Mouse (Mus musculus): ENCODE data around the gene Vmn1r196. TPM values are rescaled to one million over a fixed set of nuclear protein-coding genes. Genes with fewer than 3 reads are reported as not detected.
"Not testable (repeated sequence)": the region's sequence is repeated elsewhere in the genome, so short reads cannot be mapped to it uniquely, and the experiment has no call there.

The Vmn1r196 gene
- polyA plus RNA-seq (2012; rRNA removed) = not detected in 2 replicates

DNA sequence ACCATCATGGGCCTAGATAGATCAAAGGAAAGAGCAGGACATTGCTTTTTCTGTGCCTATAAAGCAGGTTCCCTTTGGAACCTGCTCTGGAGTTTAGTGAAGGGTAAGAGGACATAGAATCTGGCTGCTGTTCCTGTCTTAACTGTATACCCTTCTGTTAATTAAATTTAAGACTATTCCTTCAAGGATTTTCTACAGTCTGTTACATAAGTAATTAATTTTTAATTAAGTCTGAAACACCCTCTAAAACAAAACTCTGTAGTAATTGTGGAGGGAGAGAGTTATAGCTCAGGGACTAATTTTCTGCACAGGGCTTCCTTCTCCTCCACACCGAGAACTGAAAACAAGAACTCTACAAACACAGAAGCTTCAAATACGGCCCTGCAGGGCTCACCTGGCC is at the start of gene Vmn1r196:
Vmn1r196 (plus strand) TSS at position 301 of the 400 bp plus-strand sequence.
- Histone ChIP-seq H3K36me3 (ENCODE audit: control insufficient read depth, insufficient read depth, low read length) (no peaks in the 10 kb centered on the region), H3K4me3 (ENCODE audit: extremely low read depth, insufficient read depth, insufficient read length) (no peak within 1 kb of the TSS), H3K4me1 (ENCODE audit: control insufficient read depth, insufficient read depth, insufficient read length) (no peaks in the 10 kb centered on the region), H3K27me3 (ENCODE audit: control insufficient read depth, insufficient read depth, low read length) (no peaks in the 10 kb centered on the region), H3K27ac (ENCODE audit: insufficient read depth, low read length) (no peak within 1 kb of the TSS)
- no peak for DNase-seq (ENCODE audit: low read depth in 1 of 2, low spot score in 2 of 2)
- WGBS = 73% methylated on average over 2 of the region's 2 CpGs
- TF ChIP-seq CTCF (IDR thresholded peaks at IDR 0.05; ENCODE audit: extremely low read depth, insufficient read depth, insufficient read length, insufficient replicate concordance) (no peak), POLR2A (IDR thresholded peaks at IDR 0.05; ENCODE audit: low read depth, low read length) (no peak)

DNA sequence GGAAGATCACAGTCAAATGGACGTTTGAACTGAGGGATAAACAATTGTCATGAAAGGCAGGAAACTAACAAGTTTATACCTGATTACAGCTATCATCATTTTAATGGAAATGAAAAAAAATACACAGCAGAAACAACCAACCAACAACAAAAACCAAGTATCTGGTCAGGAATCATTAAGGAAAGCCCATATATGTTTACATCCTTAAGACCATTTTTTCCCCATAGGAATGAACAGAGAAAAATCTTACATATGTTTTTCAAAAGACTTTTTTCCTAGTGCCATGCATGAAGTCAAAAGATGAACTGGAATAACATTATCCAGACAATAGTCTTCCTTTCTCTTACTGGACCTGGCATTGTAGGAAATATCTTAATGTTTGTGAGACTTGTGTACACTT is 45.8 kb upstream of the Vmn1r196 start, which contains the start of gene Vmn1r194:
Vmn1r194 (plus strand) TSS at position 301 of the 400 bp plus-strand sequence.
- TF ChIP-seq POLR2A (IDR thresholded peaks at IDR 0.05; ENCODE audit: low read depth, low read length) = no peak
- no peak for TF ChIP-seq CTCF (IDR thresholded peaks at IDR 0.05; ENCODE audit: extremely low read depth, insufficient read depth, insufficient read length, insufficient replicate concordance)
- Histone ChIP-seq H3K27me3 (ENCODE audit: control insufficient read depth, insufficient read depth, low read length) (no peaks in the 10 kb centered on the region), H3K27ac (ENCODE audit: insufficient read depth, low read length) (no peak within 1 kb of the TSS), H3K4me3 (ENCODE audit: extremely low read depth, insufficient read depth, insufficient read length) (no peak within 1 kb of the TSS), H3K36me3 (ENCODE audit: control insufficient read depth, insufficient read depth, low read length) (no peaks in the 10 kb centered on the region), H3K4me1 (ENCODE audit: control insufficient read depth, insufficient read depth, insufficient read length) (no peaks in the 10 kb centered on the region)
- 46% methylated on average over 1 of the region's 1 CpGs for WGBS
- DNase-seq (ENCODE audit: low read depth in 1 of 2, low spot score in 2 of 2) = no peak

DNA sequence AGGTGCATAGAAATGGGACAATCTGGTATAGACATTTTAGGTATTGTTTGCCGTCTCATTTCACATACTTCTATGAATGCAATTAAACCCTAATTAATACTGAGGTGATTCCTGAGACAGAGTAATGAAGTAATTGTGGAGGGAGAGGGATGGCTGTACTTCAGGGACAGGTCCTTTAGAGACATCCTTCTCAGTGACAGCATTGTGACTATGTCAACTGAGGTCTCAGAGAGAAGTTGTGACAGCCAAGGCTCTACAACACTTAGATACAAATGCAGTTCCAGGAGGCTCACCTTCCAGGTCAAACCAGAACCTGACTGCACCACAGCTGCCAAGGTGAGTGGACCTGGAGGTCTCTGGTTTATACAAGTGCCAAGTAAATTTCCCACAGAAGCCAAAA is 19.5 kb upstream of the Vmn1r196 start, which contains the start of gene Vmn1r195:
Vmn1r195 (plus strand) TSS at position 301 of the 400 bp plus-strand sequence.
- not testable (repeated sequence) for DNase-seq (ENCODE audit: low read depth in 1 of 2, low spot score in 2 of 2); H3K4me1 ChIP-seq (ENCODE audit: control insufficient read depth, insufficient read depth, insufficient read length)
- WGBS = 90% methylated on average over 1 of the region's 1 CpGs

DNA sequence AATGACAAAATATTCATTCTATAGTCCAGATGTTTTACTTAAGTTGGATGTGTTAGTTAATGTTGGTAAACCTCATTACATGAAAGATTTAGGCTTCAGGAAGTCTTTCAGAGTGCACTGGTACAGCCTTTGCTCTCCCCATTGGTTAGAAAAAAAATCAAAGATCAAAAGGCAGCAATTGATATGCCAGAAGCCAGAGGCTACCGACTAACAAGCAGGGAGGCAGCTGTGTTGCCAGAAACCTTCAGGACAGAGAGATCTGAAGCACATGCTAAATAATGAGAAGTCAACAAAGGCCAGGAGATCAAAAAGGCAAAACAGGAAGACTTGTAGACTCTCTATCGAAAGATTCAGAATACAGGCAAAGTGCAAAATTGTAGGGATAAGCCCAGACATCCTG is 18.0 kb upstream of the Vmn1r196 start:
- H3K27me3 ChIP-seq (ENCODE audit: control insufficient read depth, insufficient read depth, low read length) = no peaks in the 10 kb centered on the region
- H3K36me3 ChIP-seq (ENCODE audit: control insufficient read depth, insufficient read depth, low read length) = no peaks in the 10 kb centered on the region
- 38% methylated on average over 2 of the region's 2 CpGs for WGBS
- TF ChIP-seq CTCF (IDR thresholded peaks at IDR 0.05; ENCODE audit: extremely low read depth, insufficient read depth, insufficient read length, insufficient replicate concordance) (no peak), POLR2A (IDR thresholded peaks at IDR 0.05; ENCODE audit: low read depth, low read length) (no peak)
- H3K27ac ChIP-seq (ENCODE audit: insufficient read depth, low read length) = no peak overlapping the region
- DNase-seq (ENCODE audit: low read depth in 1 of 2, low spot score in 2 of 2) = no peak
- H3K4me1 ChIP-seq (ENCODE audit: control insufficient read depth, insufficient read depth, insufficient read length) = no peaks in the 10 kb centered on the region
- no peak overlapping the region for H3K4me3 ChIP-seq (ENCODE audit: extremely low read depth, insufficient read depth, insufficient read length)

More for the DNA sequence above, 19.5 kb upstream of the Vmn1r196 start, which contains the start of gene Vmn1r195:
- H3K36me3 ChIP-seq (ENCODE audit: control insufficient read depth, insufficient read depth, low read length); H3K4me3 ChIP-seq (ENCODE audit: extremely low read depth, insufficient read depth, insufficient read length); H3K27me3 ChIP-seq (ENCODE audit: control insufficient read depth, insufficient read depth, low read length); H3K27ac ChIP-seq (ENCODE audit: insufficient read depth, low read length): not testable (repeated sequence)

DNA sequence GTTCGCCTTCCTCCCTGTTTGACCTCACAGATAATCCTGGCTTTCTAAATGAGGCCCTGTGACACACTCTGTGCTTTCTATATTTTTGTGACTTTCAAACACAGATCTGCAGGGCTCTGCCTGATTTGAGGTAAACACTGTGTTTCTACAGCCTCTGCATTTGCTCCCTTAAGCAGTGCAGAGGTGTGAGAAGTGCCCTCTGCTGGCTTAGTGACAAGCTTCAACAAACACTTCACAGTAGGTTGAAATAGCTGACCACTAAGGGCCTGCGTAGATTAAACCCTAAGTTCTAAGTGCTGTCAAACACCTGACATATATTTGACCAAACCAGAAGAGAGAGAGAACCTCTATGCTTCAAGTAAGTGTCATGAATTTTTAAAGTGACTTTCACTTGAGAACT is 5.1 kb upstream of the Vmn1r196 start:
- TF ChIP-seq POLR2A (IDR thresholded peaks at IDR 0.05; ENCODE audit: low read depth, low read length) (no peak), CTCF (IDR thresholded peaks at IDR 0.05; ENCODE audit: extremely low read depth, insufficient read depth, insufficient read length, insufficient replicate concordance) (no peak)
- DNase-seq (ENCODE audit: low read depth in 1 of 2, low spot score in 2 of 2) = no peak
- Histone ChIP-seq H3K27ac (ENCODE audit: insufficient read depth, low read length) (no peak overlapping the region), H3K27me3 (ENCODE audit: control insufficient read depth, insufficient read depth, low read length) (no peaks in the 10 kb centered on the region), H3K4me1 (ENCODE audit: control insufficient read depth, insufficient read depth, insufficient read length) (no peaks in the 10 kb centered on the region), H3K4me3 (ENCODE audit: extremely low read depth, insufficient read depth, insufficient read length) (no peak overlapping the region), H3K36me3 (ENCODE audit: control insufficient read depth, insufficient read depth, low read length) (no peaks in the 10 kb centered on the region)
- WGBS = 74% methylated on average over 2 of the region's 2 CpGs

DNA sequence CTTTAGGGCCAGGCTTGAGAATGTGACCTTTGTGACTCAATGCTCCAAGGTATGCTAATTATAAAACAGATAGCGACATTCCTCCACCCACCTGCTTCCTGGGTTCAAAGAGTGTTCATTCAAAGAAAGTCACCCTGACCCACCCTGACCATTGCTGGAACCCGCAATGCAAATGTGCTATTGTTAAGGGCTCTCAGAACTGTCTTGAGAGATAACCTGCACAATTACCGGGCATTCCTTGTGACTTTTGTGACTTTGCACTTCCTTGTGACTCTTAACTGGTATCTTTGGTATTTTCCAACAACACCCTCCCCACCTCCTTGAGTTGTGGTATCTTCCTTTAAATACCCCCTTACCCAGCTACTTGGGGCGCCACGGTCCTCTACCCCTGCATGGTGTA is 18.4 kb downstream of the Vmn1r196 start:
- H3K36me3 ChIP-seq (ENCODE audit: control insufficient read depth, insufficient read depth, low read length); H3K27ac ChIP-seq (ENCODE audit: insufficient read depth, low read length); H3K4me1 ChIP-seq (ENCODE audit: control insufficient read depth, insufficient read depth, insufficient read length); DNase-seq (ENCODE audit: low read depth in 1 of 2, low spot score in 2 of 2); H3K27me3 ChIP-seq (ENCODE audit: control insufficient read depth, insufficient read depth, low read length); H3K4me3 ChIP-seq (ENCODE audit: extremely low read depth, insufficient read depth, insufficient read length): not testable (repeated sequence)
- 86% methylated on average over 5 of the region's 5 CpGs for WGBS

DNA sequence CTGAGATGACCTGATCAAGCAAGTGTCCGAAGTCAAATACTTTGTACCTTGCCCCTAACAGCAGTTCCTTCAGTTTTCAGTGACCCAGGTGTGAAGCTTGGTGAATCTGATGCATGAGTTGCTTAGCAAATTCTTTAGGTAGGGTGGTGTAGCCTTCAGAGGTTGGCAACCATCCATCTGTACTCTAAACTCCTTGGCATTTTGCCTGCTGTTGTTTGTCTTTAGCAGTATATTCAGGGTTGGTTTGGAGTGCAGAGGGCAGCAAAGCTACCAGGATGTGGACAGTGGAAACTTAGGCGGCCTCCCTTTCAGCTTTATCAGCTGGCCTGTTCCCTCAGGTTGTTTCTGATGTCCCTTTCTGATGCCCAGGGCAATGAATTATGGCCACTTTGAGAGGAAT is 25.6 kb downstream of the Vmn1r196 start:
- H3K4me3 ChIP-seq (ENCODE audit: extremely low read depth, insufficient read depth, insufficient read length) = no peak overlapping the region
- WGBS = 86% methylated on average over 2 of the region's 2 CpGs
- TF ChIP-seq CTCF (IDR thresholded peaks at IDR 0.05; ENCODE audit: extremely low read depth, insufficient read depth, insufficient read length, insufficient replicate concordance) (no peak), POLR2A (IDR thresholded peaks at IDR 0.05; ENCODE audit: low read depth, low read length) (no peak)
- DNase-seq (ENCODE audit: low read depth in 1 of 2, low spot score in 2 of 2) = no peak
- no peaks in the 10 kb centered on the region for H3K27me3 ChIP-seq (ENCODE audit: control insufficient read depth, insufficient read depth, low read length)
- no peaks in the 10 kb centered on the region for H3K36me3 ChIP-seq (ENCODE audit: control insufficient read depth, insufficient read depth, low read length)
- H3K27ac ChIP-seq (ENCODE audit: insufficient read depth, low read length) = no peak overlapping the region
- no peaks in the 10 kb centered on the region for H3K4me1 ChIP-seq (ENCODE audit: control insufficient read depth, insufficient read depth, insufficient read length)

All from spleen, adult 2 months (tissue).